Comparison of ENCODE assay signal across 7 mouse cellular contexts in genomic region chr2:74300366-74300791, GRCm38 (mm10).
DNase-seq lines count a peak whose midpoint lies in the region; ATAC-seq lines count a peak whose summit lies in the region.

No protein-coding gene starts in this region.

- peaks cover 19% of the 10 kb centered on the region for H3K4me1 ChIP-seq in forebrain, embryonic 15.5 days
- H3K4me1 ChIP-seq in hindbrain, embryonic 11.5 days (replicated peaks; ENCODE audit: control insufficient read depth, insufficient read depth, low read length): no peaks in the 10 kb centered on the region
- peaks cover 4% of the 10 kb centered on the region; the same call in 1 of the 2 replicates for H3K4me1 ChIP-seq in lung, embryonic 15.5 days

- H3K4me2 ChIP-seq in forebrain, embryonic 15.5 days (replicated peaks): peak overlapping the region; percentile 50
- peak overlapping the region; percentile 39 for H3K4me2 ChIP-seq in hindbrain, embryonic 11.5 days (replicated peaks; ENCODE audit: low read depth, low read length)
- H3K4me2 ChIP-seq in lung, embryonic 15.5 days: peak overlapping the region; percentile 55

- peaks cover 14% of the 10 kb centered on the region; the same call in 1 of the 2 replicates for H3K27me3 ChIP-seq in forebrain, embryonic 15.5 days
- H3K27me3 ChIP-seq in hindbrain, embryonic 11.5 days (ENCODE audit: control insufficient read depth, insufficient read depth, low read length): no peaks in the 10 kb centered on the region
- peaks cover 19% of the 10 kb centered on the region for H3K27me3 ChIP-seq in lung, embryonic 15.5 days

- WGBS in forebrain, embryonic 15.5 days: under 1% methylated on average over 11 of the region's 11 CpGs
- WGBS in hindbrain, embryonic 11.5 days: 3% methylated on average over 11 of the region's 11 CpGs
- under 1% methylated on average over 11 of the region's 11 CpGs for WGBS in lung, embryonic 15.5 days

- no peak overlapping the region for H3K27ac ChIP-seq in forebrain, embryonic 15.5 days (replicated peaks)
- no peak overlapping the region for H3K27ac ChIP-seq in hindbrain, embryonic 11.5 days (ENCODE audit: low read depth, low read length)
- no peak overlapping the region for H3K27ac ChIP-seq in lung, embryonic 15.5 days

- H3K36me3 ChIP-seq in forebrain, embryonic 15.5 days: no peaks in the 10 kb centered on the region
- H3K36me3 ChIP-seq in hindbrain, embryonic 11.5 days (ENCODE audit: control insufficient read depth, insufficient read depth, low read length): no peaks in the 10 kb centered on the region
- no peaks in the 10 kb centered on the region for H3K36me3 ChIP-seq in lung, embryonic 15.5 days

- H3K9me3 ChIP-seq in forebrain, embryonic 15.5 days: no peaks in the 10 kb centered on the region
- no peaks in the 10 kb centered on the region for H3K9me3 ChIP-seq in hindbrain, embryonic 11.5 days (ENCODE audit: control insufficient read depth, low read length)
- H3K9me3 ChIP-seq in lung, embryonic 15.5 days: no peaks in the 10 kb centered on the region

- peak; percentile 78 for ATAC-seq in forebrain, embryonic 15.5 days (replicated peaks)
- peak; percentile 69 for ATAC-seq in hindbrain, embryonic 11.5 days (ENCODE audit: low FRiP score)
- ATAC-seq in lung, embryonic 15.5 days (ENCODE audit: borderline replicate concordance, extremely low read depth, low FRiP score, low TSS enrichment): no peak

- DNase-seq in NIH3T3 (ENCODE audit: low read depth): peak; percentile 88
- DNase-seq in c-Kit-positive CD71-positive TER-119-negative erythroid progenitor cells, embryonic 14.5 days (ENCODE audit: low read depth): peak; percentile 23
- DNase-seq in hindbrain, embryonic 11.5 days (ENCODE audit: low spot score): peak; percentile 89
- peak; percentile 50 for DNase-seq in layer of hippocampus, adult 9-11 months
- DNase-seq in right cerebral cortex, postnatal 10 days (ENCODE audit: low spot score in 2 of 2): peak; percentile 80

- no peak overlapping the region; the same call in 1 of the 2 replicates for H3K9ac ChIP-seq in forebrain, embryonic 15.5 days (replicated peaks)
- H3K9ac ChIP-seq in hindbrain, embryonic 11.5 days (ENCODE audit: low read depth, low read length): no peak overlapping the region
- H3K9ac ChIP-seq in lung, embryonic 15.5 days: no peak overlapping the region

- peak overlapping the region; percentile 33 for H3K4me3 ChIP-seq in forebrain, embryonic 15.5 days
- H3K4me3 ChIP-seq in hindbrain, embryonic 11.5 days (ENCODE audit: low read depth, low read length): peak overlapping the region; percentile 17; the same call in 1 of the 2 replicates
- peak overlapping the region; percentile 35 for H3K4me3 ChIP-seq in lung, embryonic 15.5 days

Comparison
In these comparisons a context has a peak if more than half of its experiments do, and no peak if none do; other contexts are left out.
1. DNase-seq: peak in every context shown above with its lines; median percentile 89 in hindbrain, embryonic 11.5 days; 88 in NIH3T3; 80 in right cerebral cortex, postnatal 10 days; 50 in layer of hippocampus, adult 9-11 months; 23 in c-Kit-positive CD71-positive TER-119-negative erythroid progenitor cells, embryonic 14.5 days.